Mouse (Mus musculus) embryonic fibroblast, embryonic 13.5 days (primary cell): ENCODE data around the gene C9.

Source experiments
- CTCF ChIP-seq: IDR thresholded peaks from 2 replicates; pipeline ENCODE4 v1.5.1; 2011; ENCODE audit warnings: mild to moderate bottlenecking, control low read depth, low read length, moderate library complexity, borderline replicate concordance; ENCODE audit not compliant: insufficient read depth
- POLR2A ChIP-seq: IDR thresholded peaks from 2 replicates; pipeline ENCODE4 v1.6.1; 2011; ENCODE audit warnings: low read depth, mild to moderate bottlenecking, control low read depth, low read length, moderate library complexity

- TF ChIP-seq POLR2A, result no peak
- TF ChIP-seq CTCF, result no peak
These were observed 80.3 kb downstream of the C9 start for GRCm38 (mm10) chr15:6525386-6525785.
